Mouse (Mus musculus): ENCODE measurements around the gene Grk1. TPM values are rescaled to one million over a fixed set of nuclear protein-coding genes. Genes with fewer than 3 reads are reported as not detected.

Gene Grk1
- not detected in 2 replicates for polyA plus RNA-seq (2012; ENCODE audit: low replicate concordance)

GRCm38 (mm10) chr8:13404666-13405131, at the start of gene Grk1:
Gene Grk1, plus strand, starts transcription at chr8:13405081.

DNA sequence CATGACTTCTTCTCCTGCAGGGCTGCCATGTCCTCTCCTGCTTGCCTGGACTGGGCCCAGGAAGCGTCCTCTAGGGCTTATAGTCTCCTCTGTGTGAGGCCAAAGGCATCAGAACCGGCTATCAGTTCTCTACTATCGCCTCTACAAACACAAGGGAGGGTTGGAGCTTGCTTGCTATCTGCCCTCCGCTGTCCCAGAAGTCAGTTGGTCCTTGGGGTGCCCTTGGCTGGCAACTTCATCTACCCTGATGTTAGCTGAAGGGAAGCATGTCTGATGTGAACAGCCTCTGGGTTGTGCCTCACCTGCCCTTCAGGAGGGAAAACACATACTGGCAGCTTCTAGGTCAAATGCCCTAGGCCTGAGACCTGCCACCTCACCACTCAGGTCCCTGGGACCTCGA, 8.2 kb upstream of the Grk1 start, which contains the start of gene Atp4b:
Gene Atp4b, minus strand, starts transcription at position 101 of the 400 bp plus-strand sequence.

GRCm38 (mm10) chr8:13434889-13435288, 30.0 kb downstream of the Grk1 start, which contains the start of gene Tmem255b:
Gene Tmem255b, plus strand, starts transcription at chr8:13435189.

Other genes starting within 250 kb of the Grk1 start
- gene Lamp1, start 245.9 kb upstream of the Grk1 start, polyA plus RNA-seq (2012; ENCODE audit: low replicate concordance) = 115 and 382 TPM in 2 replicates
- 7.6 and 10.3 TPM in 2 replicates for gene Grtp1, start 204.5 kb upstream of the Grk1 start, polyA plus RNA-seq (2012; ENCODE audit: low replicate concordance)
- gene Adprhl1, start 150.9 kb upstream of the Grk1 start, polyA plus RNA-seq (2012; ENCODE audit: low replicate concordance) = not detected in 2 replicates
- gene Dcun1d2, start 117.0 kb upstream of the Grk1 start, polyA plus RNA-seq (2012; ENCODE audit: low replicate concordance) = 0.43 and 4.0 TPM in 2 replicates
- 4.4 and 13.1 TPM in 2 replicates for gene Tmco3, start 116.9 kb upstream of the Grk1 start, polyA plus RNA-seq (2012; ENCODE audit: low replicate concordance)
- gene Tfdp1, start 66.3 kb upstream of the Grk1 start, polyA plus RNA-seq (2012; ENCODE audit: low replicate concordance) = 13.5 and 32.3 TPM in 2 replicates
- 0.13 TPM in 1 of 2 replicates, not detected in the other for gene Atp4b, start 8.3 kb upstream of the Grk1 start, polyA plus RNA-seq (2012; ENCODE audit: low replicate concordance)
- not detected in 2 replicates for gene Tmem255b, start 30.1 kb downstream of the Grk1 start, polyA plus RNA-seq (2012; ENCODE audit: low replicate concordance)
- 2.5 and 2.6 TPM in 2 replicates for gene Gas6, start 89.4 kb downstream of the Grk1 start, polyA plus RNA-seq (2012; ENCODE audit: low replicate concordance)
- 0.14 and 0.50 TPM in 2 replicates for gene 1700029H14Rik, start 157.4 kb downstream of the Grk1 start, polyA plus RNA-seq (2012; ENCODE audit: low replicate concordance)